Mouse (Mus musculus) heart, postnatal 0 days (tissue): ENCODE data around the gene P2rx1.

Experiments
- CTCF ChIP-seq: IDR thresholded peaks from 2 replicates; pipeline ENCODE4 v1.5.1; 2016; ENCODE audit warnings: antibody characterized with exemption, control low read depth, low read depth
- EP300 ChIP-seq: IDR thresholded peaks from 2 replicates; pipeline ENCODE4 v1.6.1; 2016; ENCODE audit warnings: antibody characterized with exemption, low read depth

DNA sequence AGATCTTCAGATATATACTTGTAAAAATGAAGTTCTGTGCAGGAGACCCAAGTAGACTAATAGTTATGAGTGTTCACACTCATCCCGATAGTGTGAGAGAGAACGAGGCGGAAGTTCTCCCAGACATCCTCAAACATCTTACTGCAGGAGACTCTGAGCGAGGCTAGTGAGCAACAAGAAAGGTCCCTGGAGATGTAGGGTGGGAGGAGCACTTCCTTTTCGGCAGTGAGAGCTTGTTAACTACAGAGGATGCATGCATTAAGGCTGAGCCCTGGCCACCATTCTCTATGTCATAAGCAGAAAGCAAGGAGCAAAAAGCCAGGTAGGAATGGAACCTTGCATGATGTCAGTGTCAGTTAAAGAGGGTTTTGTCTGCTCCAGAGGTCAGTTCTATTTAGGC is 11.7 kb upstream of the P2rx1 start:
- TF ChIP-seq CTCF (no peak), EP300 (no peak)
